Mouse (Mus musculus): ENCODE results near the gene Bak1.

Gene Bak1

DNA sequence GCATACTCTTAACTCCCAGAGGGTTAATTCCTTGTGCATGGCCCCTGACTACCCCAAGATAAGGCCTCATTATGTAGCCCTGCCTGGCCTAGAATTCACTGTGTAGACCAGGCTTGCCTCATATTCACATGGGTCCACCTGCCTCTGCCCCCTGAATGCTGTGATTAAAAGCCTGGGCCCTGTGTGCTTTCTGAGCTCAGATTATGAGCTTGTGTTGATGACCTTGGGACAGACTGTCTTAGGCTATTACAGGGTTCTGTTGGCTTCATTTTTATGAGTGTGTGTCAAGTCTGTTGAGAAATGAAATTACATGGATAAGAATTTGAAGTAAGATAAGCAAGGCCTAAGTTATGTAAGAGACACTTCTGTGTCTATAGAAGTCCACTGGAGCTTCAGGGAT is 38.3 kb downstream of the Bak1 start:
- CTCF ChIA-PET: no interaction called here

DNA sequence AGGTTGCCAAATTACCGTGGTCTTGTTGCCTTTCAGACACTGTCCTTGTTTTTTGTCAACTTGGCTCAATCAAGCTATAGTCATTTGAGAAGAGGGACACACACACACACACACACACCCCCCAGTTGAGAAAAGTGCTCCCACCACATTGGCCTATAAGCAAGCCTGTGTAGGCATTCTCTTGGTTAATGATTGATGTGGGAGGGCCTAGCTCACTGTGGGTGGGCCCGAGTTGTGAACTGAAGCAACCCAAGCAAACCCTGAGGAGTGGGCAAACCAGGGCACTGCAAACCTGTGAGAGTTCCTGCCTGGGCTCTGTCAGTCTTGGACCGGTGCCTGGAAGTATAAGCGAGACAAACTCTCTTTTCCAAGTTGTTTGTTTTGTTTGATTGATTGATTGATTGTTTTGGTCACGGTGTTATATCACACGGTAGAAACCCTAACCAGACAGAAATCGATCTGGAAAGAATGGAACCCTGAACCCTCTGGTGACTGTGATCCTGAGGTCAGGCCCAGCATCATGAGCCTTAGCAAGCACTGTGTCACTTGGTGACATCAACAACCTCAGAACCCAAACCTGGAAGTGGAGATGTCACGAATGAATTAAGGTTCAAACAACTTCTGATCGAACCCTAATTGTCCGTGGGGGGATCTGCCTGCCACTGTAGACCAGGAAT is 43.2 kb downstream of the Bak1 start:
- CTCF ChIA-PET: no interaction called here

DNA sequence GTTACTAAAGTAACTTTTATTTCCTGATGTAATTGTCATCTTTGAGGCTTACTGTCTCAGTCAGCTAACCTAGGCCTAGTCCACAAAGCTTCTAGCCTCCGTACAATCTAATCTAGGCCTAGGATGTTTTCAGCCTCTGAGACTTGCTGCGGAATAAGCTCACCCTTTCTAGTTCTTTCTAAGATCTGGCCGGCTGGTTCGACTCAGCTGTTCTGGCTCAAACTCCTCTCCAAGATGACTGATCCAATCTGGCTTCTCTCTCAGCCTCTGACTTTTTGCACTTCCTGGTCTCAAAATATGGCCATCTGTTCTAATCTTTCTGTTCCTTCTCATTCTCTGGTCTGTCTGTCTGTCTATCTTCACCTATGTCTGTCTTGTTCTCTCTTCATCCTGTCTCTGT is 45.4 kb downstream of the Bak1 start:
- CTCF ChIA-PET: no interaction called here

DNA sequence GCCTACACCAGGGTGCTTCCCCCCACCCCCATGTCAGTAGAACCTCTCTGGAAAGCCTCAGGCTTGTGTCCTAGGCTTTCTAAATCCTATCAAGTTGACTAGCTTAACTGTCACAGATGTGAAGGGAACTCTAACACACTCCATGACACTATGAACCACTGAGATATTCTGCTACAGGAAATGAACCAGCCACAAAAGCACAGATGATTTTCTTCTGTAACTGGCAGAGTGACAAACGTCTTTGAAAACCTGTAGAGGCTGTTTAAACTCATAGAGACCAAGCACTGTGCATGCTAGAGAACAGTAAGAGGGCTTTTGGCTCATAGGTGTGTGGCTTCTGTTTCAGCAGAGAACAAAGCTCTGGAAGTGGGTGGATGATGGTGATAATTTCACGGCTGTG is 47.8 kb downstream of the Bak1 start:
- CTCF ChIA-PET: interaction anchor here (1.7 kb wide), 1 partner anchor 8 kb away, joined by 8 read pairs; the partner anchor contains the start of gene Zbtb9

DNA sequence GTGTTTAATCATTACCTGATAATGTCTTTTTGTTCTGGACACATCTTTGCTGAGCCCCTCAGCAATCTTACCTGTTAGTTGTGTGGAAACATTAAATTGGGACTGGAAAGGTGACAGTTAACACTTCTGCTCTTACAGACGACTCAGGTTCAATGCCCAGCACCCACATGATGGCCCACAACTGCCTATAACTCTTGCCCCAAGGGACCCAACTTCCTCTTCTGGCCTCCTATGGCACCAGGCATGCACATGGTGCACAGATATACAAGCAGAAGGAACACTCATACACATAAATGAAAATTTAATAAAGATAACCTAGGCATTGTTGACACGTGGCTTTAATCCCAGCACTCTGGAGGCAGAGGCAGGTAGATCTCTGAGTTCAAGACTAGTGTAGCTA is 49.4 kb downstream of the Bak1 start:
- CTCF ChIA-PET: no interaction called here

DNA sequence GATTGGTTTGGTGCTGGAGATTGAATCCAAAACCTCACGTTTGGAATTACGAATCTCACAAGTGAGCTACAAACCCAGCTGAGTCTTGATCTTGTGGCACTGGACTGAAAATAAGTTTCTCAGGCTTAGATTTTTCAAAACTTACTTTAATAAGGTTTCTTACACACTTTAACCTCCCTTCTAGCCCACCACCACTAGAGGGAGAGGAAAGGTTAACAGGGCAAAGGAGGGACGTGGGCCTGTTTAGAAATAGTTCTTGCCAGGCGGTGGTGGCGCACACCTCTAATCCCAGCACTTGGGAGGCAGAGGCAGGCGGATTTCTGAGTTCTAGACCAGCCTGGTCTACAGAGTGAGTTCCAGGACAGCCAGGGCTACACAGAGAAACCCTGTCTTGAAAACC is 51.5 kb downstream of the Bak1 start:
- CTCF ChIA-PET: interaction anchor here (0.7 kb wide), 1 partner anchor 174 kb away, joined by 7 read pairs; no protein-coding TSS in a partner anchor

DNA sequence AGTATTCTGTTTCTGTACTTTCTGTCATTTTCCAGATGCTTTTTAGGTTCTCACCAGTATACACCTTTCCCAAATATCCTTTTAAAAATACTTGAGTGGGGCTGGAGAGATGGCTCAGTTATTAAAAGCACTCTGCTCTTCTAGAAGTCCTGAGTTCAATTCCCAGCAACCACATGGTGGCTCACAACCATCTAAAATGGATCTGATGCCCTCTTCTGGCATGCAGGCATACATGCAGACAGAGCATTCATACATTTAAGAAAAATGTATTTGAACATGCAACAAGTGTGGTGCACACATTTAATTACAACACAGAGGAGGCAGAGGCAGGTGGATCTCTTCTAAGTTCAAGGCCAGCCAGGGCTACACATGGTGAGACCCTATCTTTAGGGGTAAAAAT is 53.4 kb downstream of the Bak1 start:
- CTCF ChIA-PET: no interaction called here

DNA sequence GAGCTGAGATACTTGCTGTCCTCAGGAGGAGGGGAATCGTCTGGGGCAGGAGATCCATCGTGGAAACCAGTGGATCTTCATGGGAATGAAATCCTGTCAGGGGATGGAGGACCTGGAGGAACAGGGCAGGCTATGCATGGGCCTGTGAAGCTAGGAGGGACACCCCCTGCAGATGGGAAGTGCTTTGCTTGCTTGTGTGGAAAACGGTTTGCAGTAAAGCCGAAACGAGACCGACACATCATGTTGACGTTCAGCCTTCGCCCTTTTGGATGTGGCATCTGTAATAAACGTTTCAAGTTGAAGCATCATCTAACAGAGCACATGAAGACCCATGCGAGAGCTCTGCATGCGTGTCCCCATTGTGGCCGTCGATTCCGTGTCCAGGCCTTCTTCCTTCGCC is 54.3 kb downstream of the Bak1 start:
- CTCF ChIA-PET: no interaction called here

DNA sequence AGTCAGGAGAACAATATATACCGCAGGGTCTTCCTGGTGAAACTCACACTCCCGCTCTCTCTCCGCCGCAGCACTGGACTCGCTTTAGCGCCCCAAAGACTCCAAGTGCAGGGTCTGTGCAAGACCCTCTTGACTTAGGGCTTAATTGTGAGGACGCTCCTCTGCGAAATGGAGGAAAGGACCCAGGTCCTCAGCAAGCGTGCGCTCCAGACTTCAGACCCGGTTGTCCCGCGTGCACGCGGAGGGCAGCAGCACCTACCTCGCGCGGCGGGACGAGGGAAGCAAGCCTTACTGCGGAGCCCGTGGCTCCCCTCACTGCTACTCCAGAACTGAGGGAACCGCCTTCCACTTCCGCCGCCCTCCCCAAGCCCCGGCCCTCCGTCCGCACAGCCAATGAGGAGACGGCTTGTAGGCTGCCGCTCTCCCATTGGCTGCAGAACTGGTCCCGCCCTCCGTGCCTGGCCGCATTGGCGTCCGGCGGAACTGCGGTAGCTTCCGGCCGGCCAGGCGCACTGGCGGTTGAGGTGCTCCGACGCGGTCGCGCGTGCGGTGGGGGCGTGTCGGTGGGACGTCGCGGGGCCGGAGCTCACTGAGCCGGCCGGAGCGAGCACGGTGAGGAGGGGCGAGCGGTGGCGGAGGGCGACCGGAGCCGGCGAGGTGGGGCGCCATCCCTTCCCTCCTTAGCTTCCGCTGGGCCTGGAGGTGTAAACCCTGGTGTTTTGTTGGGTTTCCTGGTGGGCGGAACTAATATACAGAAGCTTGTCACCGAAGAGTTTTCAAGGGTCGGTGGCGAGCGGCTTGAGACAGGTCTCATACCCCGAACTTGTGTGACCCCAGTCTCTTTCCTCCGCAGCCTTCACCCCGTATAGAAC is 55.9 kb downstream of the Bak1 start, which contains the start of gene Zbtb9:
Zbtb9 (plus strand) TSS at position 465 of the 872 bp plus-strand sequence.
- CTCF ChIA-PET: interaction anchor here (0.7 to 1.2 kb wide), 2 partner anchors 9 to 56 kb away, joined by 3 to 8 read pairs; partner anchors contain the start of gene Bak1

DNA sequence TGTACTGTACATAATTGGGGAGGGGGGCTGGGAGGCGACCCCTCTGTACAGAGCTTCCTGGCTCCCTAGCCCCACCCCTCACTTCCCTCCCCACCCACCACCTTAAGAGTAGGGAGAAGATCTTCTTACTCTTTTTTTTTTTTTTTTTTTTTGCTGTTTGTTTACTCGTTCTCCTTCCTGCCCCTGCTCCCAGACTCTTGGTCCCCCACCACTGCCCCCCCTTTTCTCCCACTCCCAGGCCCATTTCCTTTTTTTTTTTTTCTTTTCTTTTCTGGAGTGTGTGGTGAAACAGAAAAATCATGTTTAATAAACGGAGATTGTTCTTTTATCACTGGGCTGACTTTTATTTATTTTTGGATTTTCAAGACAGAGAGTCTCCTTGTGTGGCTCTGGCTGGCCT is 56.7 kb downstream of the Bak1 start:
- CTCF ChIA-PET: interaction anchor here (0.6 kb wide), 1 partner anchor 26 kb away, joined by 5 read pairs; no protein-coding TSS in a partner anchor

DNA sequence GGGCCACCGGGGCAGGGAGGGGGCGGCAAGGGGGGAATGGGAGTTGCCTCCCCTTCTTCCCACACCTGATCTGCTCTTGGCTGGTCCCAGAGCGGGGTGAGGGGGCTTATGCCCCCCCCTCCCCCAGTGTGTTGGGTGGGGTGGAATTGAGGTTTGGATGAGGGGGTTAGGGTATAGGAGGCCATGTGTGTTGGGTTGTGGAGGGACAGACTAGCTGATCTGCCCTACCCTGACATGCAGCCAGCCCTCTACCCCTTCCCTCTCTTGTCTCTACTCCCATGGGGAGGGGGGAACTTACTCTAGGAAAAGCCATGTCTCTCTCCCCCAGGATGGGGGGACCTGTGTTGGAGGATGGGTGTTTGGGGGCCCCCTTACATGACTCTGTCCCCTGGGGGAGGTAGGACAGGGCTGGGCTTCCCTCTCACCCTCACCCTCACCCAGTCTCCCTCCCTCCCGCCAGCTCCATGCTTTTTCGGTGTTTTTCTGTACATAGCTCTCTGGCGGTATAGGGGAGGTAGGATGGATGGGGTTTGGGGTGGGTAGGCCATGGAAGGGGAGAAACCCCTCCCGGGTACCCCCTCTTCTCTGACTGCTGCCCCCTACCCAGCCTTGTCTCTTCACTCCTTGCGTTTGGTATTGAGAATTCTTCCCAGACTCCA is 57.4 kb downstream of the Bak1 start:
- CTCF ChIA-PET: interaction anchor here (0.6 to 0.7 kb wide), 2 partner anchors 25 to 26 kb away, joined by 5 to 13 read pairs; no protein-coding TSS in a partner anchor

DNA sequence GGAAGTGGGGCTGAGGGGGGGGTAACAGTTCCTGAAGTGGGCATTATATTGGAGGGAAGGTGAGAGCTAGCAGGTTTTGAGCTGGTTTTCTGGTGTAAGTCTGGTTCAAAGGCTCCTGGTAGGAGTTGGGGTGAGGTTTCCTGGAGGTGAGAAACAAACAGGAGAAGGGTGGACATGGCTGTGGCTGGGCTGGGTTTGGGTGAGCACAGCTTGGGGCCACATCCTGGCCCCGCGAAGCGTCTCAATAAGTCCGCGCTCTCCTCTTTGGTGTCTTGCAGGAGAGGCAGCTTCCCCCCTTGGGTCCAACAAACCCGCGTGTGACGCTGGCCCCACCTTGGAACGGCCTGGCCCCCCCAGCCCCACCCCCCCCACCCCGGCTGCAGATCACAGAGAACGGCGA is 58.6 kb downstream of the Bak1 start:
- CTCF ChIA-PET: interaction anchor here (0.6 kb wide), 1 partner anchor 982 kb away, joined by 4 read pairs; no protein-coding TSS in a partner anchor
